In the genomic region with DNA sequence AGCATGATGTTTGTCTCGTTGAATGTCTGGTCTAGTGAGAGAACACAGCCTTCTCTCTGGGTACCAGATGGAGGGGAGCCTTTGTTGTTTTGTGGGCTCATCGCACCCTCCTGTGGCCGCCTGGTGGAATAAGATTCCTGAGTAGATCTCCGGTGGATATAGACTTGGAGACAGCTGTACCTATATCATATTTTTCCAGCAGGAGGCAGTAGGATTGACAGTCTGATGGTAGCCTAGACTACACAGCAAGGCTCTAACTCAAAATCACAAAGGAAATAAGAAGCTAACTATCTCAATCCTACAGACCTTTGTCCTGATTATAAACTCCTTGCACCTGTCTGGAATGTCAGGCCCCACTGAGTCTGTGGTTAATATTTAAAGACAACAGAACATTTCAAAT, we compare ENCODE assay signal across 9 mouse cellular contexts. TPM values are rescaled to one million over a fixed set of nuclear protein-coding genes. Genes with fewer than 3 reads are reported as not detected.
DNase-seq lines count a peak whose midpoint lies in the region; ATAC-seq and TF ChIP-seq lines count a peak whose summit lies in the region.
"Had no signal": no experiment of that assay in that cellular context is flagged by ENCODE, and none has a peak within 500 bp of the region (broad histone marks: within the 10 kb centered on the region; RNA-seq: fewer than 3 reads in every experiment).

No protein-coding gene starts in this region.

- no peaks in the 10 kb centered on the region; the same call in 1 of the 2 replicates for H3K9me3 ChIP-seq in liver, embryonic 14.5 days (ENCODE audit: control insufficient read depth, low read length)

- peak; percentile 46 to 65 for DNase-seq in urinary bladder, postnatal 4 days (ENCODE audit: low spot score in 2 of 2)
- DNase-seq in urinary bladder, adult 18-20 months (ENCODE audit: low spot score in 2 of 2), result no peak
- peak; percentile 9 to 21 for DNase-seq in cerebellum, adult 18-20 months
- DNase-seq in forelimb bud, embryonic 11.5 days (ENCODE audit: low read depth, low spot score), result peak; percentile 49
- DNase-seq in kidney, postnatal 10 days, result peak; percentile 80
- no peak for DNase-seq in liver, embryonic 14.5 days (ENCODE audit: low read depth in 3 of 3, low spot score in 3 of 3)
- DNase-seq in right cerebral cortex, adult 2 months (ENCODE audit: low spot score in 2 of 2), result peak; percentile 63 to 67

- peak; percentile 33 for TF ChIP-seq CTCF in liver, embryonic 14.5 days (IDR thresholded peaks at IDR 0.05; ENCODE audit: low read depth)

- no peaks in the 10 kb centered on the region for H3K4me1 ChIP-seq in liver, embryonic 14.5 days (replicated peaks; ENCODE audit: control insufficient read depth in 2 of 2, insufficient read depth in 2 of 2, low read length in 1 of 2)

- no peaks in the 10 kb centered on the region for H3K27me3 ChIP-seq in liver, embryonic 14.5 days (ENCODE audit: control insufficient read depth, insufficient read depth, low read length)

- no peak overlapping the region for H3K4me3 ChIP-seq in liver, embryonic 14.5 days (ENCODE audit: insufficient read depth in 1 of 2, low read depth in 2 of 2, low read length in 2 of 2)

- H3K27ac ChIP-seq in liver, embryonic 14.5 days, result no peak overlapping the region

- no peak overlapping the region for H3K9ac ChIP-seq in liver, embryonic 14.5 days (replicated peaks)

- 17% methylated on average over 4 of the region's 4 CpGs for WGBS in liver, embryonic 14.5 days (ENCODE audit: insufficient replicate concordance)

- ATAC-seq in liver, embryonic 14.5 days (ENCODE audit: insufficient read depth), result no peak
- ATAC-seq in erythroid progenitor cell, adult 5-6 weeks (replicated peaks; ENCODE audit: low FRiP score, poor library complexity, severe bottlenecking), result no peak

- H3K36me3 ChIP-seq in liver, embryonic 14.5 days (replicated peaks; ENCODE audit: control insufficient read depth, insufficient read depth, low read depth), result no peaks in the 10 kb centered on the region

- TF ChIP-seq EP300 in liver, embryonic 14.5 days (IDR thresholded peaks at IDR 0.05; ENCODE audit: low read depth), result no peak

- H3K4me2 ChIP-seq in liver, embryonic 14.5 days (ENCODE audit: low read depth), result no peak overlapping the region

RNA-seq across cellular contexts. Expression of a gene that starts 4.8 kb away (rescaled TPM):
- polyA plus RNA-seq in liver, embryonic 14.5 days (2012; rRNA removed), result not detected in 2 replicates
- polyA plus RNA-seq in liver, embryonic 14.5 days (2014; fragmentation: Nextera tagmentation; extraction: Ambion mirVana), result not detected in 2 replicates
- not detected in 2 replicates for total RNA-seq in erythroid progenitor cell, adult 5-6 weeks (2015; ENCODE audit: low replicate concordance)
- total RNA-seq in erythroid progenitor cell, adult 5-6 weeks (2017; ENCODE audit: low replicate concordance), result not detected in 2 replicates
- polyA plus RNA-seq: heart, embryonic 14.5 days had no signal

RNA-seq across cellular contexts. Expression of a gene that starts 24.4 kb away (rescaled TPM):
- polyA plus RNA-seq in liver, embryonic 14.5 days (2012; rRNA removed), result not detected in 2 replicates
- not detected in 2 replicates for polyA plus RNA-seq in liver, embryonic 14.5 days (2014; fragmentation: Nextera tagmentation; extraction: Ambion mirVana)
- total RNA-seq in erythroid progenitor cell, adult 5-6 weeks (2015; ENCODE audit: low replicate concordance), result not detected in 2 replicates
- total RNA-seq in erythroid progenitor cell, adult 5-6 weeks (2017; ENCODE audit: low replicate concordance), result not detected in 2 replicates
- polyA plus RNA-seq: heart, embryonic 14.5 days had no signal

RNA-seq across cellular contexts. Expression of a gene that starts 26.6 kb away (rescaled TPM):
- not detected in 2 replicates for polyA plus RNA-seq in liver, embryonic 14.5 days (2012; rRNA removed)
- polyA plus RNA-seq in liver, embryonic 14.5 days (2014; fragmentation: Nextera tagmentation; extraction: Ambion mirVana), result not detected in 2 replicates
- not detected in 2 replicates for total RNA-seq in erythroid progenitor cell, adult 5-6 weeks (2015; ENCODE audit: low replicate concordance)
- not detected in 2 replicates for total RNA-seq in erythroid progenitor cell, adult 5-6 weeks (2017; ENCODE audit: low replicate concordance)
- polyA plus RNA-seq: heart, embryonic 14.5 days had no signal

RNA-seq across cellular contexts. Expression of a gene that starts 27.9 kb away (rescaled TPM):
- polyA plus RNA-seq in liver, embryonic 14.5 days (2012; rRNA removed), result not detected in 2 replicates
- polyA plus RNA-seq in liver, embryonic 14.5 days (2014; fragmentation: Nextera tagmentation; extraction: Ambion mirVana), result not detected in 2 replicates
- not detected in 2 replicates for total RNA-seq in erythroid progenitor cell, adult 5-6 weeks (2015; ENCODE audit: low replicate concordance)
- not detected in 2 replicates for total RNA-seq in erythroid progenitor cell, adult 5-6 weeks (2017; ENCODE audit: low replicate concordance)
- polyA plus RNA-seq: heart, embryonic 14.5 days had no signal

RNA-seq across cellular contexts. Expression of a gene that starts 33.2 kb away (rescaled TPM):
- polyA plus RNA-seq in liver, embryonic 14.5 days (2012; rRNA removed), result not detected in 2 replicates
- polyA plus RNA-seq in liver, embryonic 14.5 days (2014; fragmentation: Nextera tagmentation; extraction: Ambion mirVana), result not detected in 2 replicates
- total RNA-seq in erythroid progenitor cell, adult 5-6 weeks (2015; ENCODE audit: low replicate concordance), result not detected in 2 replicates
- not detected in 2 replicates for total RNA-seq in erythroid progenitor cell, adult 5-6 weeks (2017; ENCODE audit: low replicate concordance)
- polyA plus RNA-seq: heart, embryonic 14.5 days had no signal

Comparison
In these comparisons a context has a peak if more than half of its experiments do, and no peak if none do; other contexts are left out.
1. DNase-seq: peak in urinary bladder, postnatal 4 days (2 of 2), cerebellum, adult 18-20 months (2 of 2), forelimb bud, embryonic 11.5 days (single experiment), kidney, postnatal 10 days (single experiment) and right cerebral cortex, adult 2 months (2 of 2); none in urinary bladder, adult 18-20 months (0 of 2) and liver, embryonic 14.5 days (0 of 3).